Mouse (Mus musculus) ES-E14 (cell line): ENCODE data around the gene Plcd1. TPM values are rescaled to one million over a fixed set of nuclear protein-coding genes. Genes with fewer than 3 reads are reported as not detected.

Source experiments
- DNase-seq: peaks from one replicate; pipeline ENCODE4 v3.0.0-alpha.2; 2013; ENCODE audit warnings: low read depth, low spot score
- H3K27ac ChIP-seq: 2 replicates; pipeline ENCODE4 v1.5.1; 2012; ENCODE audit warnings: low read depth, mild to moderate bottlenecking, low read length, moderate library complexity, mixed read lengths; ENCODE audit not compliant: poor library complexity, insufficient read depth, severe bottlenecking
- H3K36me3 ChIP-seq: 2 replicates; pipeline ENCODE4 v1.6.1; 2012; ENCODE audit warnings: mild to moderate bottlenecking, low read length, moderate library complexity, mixed read lengths; ENCODE audit not compliant: control insufficient read depth, poor library complexity, insufficient read depth, severe bottlenecking
- H3K4me1 ChIP-seq, 2 experiments: fragments of 150-350 bp in 1 of 2; sonication (generic) in 1 of 2; 2 replicates each; pipeline ENCODE4 v1.6.1; 2012; ENCODE audit warnings: low read length in 2 of 2, mild to moderate bottlenecking in 1 of 2, mixed read lengths in 1 of 2; ENCODE audit not compliant: control insufficient read depth in 2 of 2, insufficient read depth in 2 of 2, poor library complexity in 1 of 2
- H3K4me3 ChIP-seq, 2 experiments: fragments of 150-350 bp in 1 of 2; sonication (generic) in 1 of 2; 2 replicates each; pipeline ENCODE4 v1.5.1; 2012; ENCODE audit warnings: low read length in 2 of 2, low read depth in 1 of 2, mild to moderate bottlenecking in 1 of 2, mixed read lengths in 1 of 2; ENCODE audit not compliant: insufficient read depth in 1 of 2, poor library complexity in 1 of 2, severe bottlenecking in 1 of 2
- H3K9ac ChIP-seq: 2 replicates; pipeline ENCODE4 v1.6.1; 2012; ENCODE audit warnings: low read depth, mild to moderate bottlenecking, low read length, mixed read lengths; ENCODE audit not compliant: poor library complexity, insufficient read depth, severe bottlenecking
- H3K9me3 ChIP-seq: fragments of 150-350 bp; sonication (generic); 2 replicates; pipeline ENCODE4 v1.6.1; 2012; ENCODE audit warnings: low read depth, mild to moderate bottlenecking, low read length; ENCODE audit not compliant: control insufficient read depth, insufficient read depth
- CHD2 ChIP-seq: IDR thresholded peaks from 2 replicates; pipeline ENCODE4 v1.6.1; 2014; ENCODE audit warnings: mild to moderate bottlenecking, low read depth, low read length, inconsistent platforms
- HCFC1 ChIP-seq: IDR thresholded peaks from 2 replicates; pipeline ENCODE4 v1.6.1; 2012; ENCODE audit warnings: low read length, inconsistent platforms, borderline replicate concordance; ENCODE audit not compliant: insufficient read depth
- MAFK ChIP-seq: IDR thresholded peaks from 2 replicates; pipeline ENCODE4 v1.6.1; 2014; ENCODE audit warnings: mild to moderate bottlenecking, low read depth, low read length, inconsistent platforms; ENCODE audit not compliant: insufficient read depth
- ZC3H11A ChIP-seq: IDR thresholded peaks from 2 replicates; pipeline ENCODE4 v1.6.1; 2012; ENCODE audit warnings: low read depth, mild to moderate bottlenecking, inconsistent platforms, low read length, borderline replicate concordance
- ZNF384 ChIP-seq: IDR thresholded peaks from 2 replicates; pipeline ENCODE4 v1.6.1; 2012; ENCODE audit warnings: low read depth, low read length, inconsistent platforms
- in situ Hi-C, 2 experiments: fragments of 600-800 bp; cut with MboI; formaldehyde crosslinking; loops; one replicate each; pipeline ENCODE4 v1.15.1; 2025; ENCODE audit warnings: low sequenced_read_pairs in 2 of 2, inconsistent platforms in 1 of 2; ENCODE audit not compliant: unreplicated experiment in 2 of 2
- total RNA-seq: library from RNA; depleted of rRNA; stranded (reverse); fragments of 300-350 nt; gene quantifications from 2 replicates; pipeline ENCODE4 v1.2.3, GENCODE M21; 2012

The Plcd1 gene
- total RNA-seq, 1 experiment = 13.1 TPM

DNA sequence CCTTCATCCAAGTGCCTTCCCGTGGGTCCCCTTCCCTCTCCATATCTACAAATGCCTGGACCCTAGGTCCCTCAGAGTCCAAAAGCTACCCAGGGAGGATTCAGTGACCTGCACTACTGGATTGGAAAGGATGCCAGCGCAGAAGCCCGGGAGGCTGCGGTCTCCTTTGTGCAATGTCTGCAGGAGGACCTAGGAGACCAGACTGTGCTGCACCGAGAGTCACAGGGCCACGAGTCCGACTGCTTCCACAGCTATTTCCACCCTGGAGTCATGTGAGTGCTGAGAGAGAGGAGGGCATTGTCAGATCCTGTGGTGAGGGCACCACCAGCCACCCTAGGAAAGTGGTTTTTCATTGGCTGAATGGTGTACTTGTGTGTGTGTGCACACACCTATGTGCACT lies 35.1 kb downstream of the Plcd1 start:
- Histone ChIP-seq H3K4me1 (peaks cover 3 to 39% of the 10 kb centered on the region in 2 experiments; a peak in 3 of 4 replicates), H3K9me3 (no peaks in the 10 kb centered on the region), H3K4me3 (no peak overlapping the region), H3K9ac (no peak overlapping the region), H3K27ac (no peak overlapping the region), H3K36me3 (no peaks in the 10 kb centered on the region)
- TF ChIP-seq ZNF384 (no peak), ZC3H11A (no peak), CHD2 (no peak), HCFC1 (no peak), MAFK (no peak)
- DNase-seq = no peak
- in situ Hi-C loops = no loop called here

GRCm38 (mm10) chr9:119055336-119055735 lies 38.0 kb downstream of the Plcd1 start:
- in situ Hi-C loops = no loop called here
- Histone ChIP-seq H3K36me3 (no peaks in the 10 kb centered on the region), H3K9ac (no peak overlapping the region), H3K4me1 (peaks cover 3 to 46% of the 10 kb centered on the region in 2 experiments; a peak in 3 of 4 replicates), H3K27ac (no peak overlapping the region), H3K4me3 (no peak overlapping the region), H3K9me3 (no peaks in the 10 kb centered on the region)
- no peak for DNase-seq
- TF ChIP-seq HCFC1 (no peak), MAFK (no peak), CHD2 (no peak), ZNF384 (no peak), ZC3H11A (no peak)

DNA sequence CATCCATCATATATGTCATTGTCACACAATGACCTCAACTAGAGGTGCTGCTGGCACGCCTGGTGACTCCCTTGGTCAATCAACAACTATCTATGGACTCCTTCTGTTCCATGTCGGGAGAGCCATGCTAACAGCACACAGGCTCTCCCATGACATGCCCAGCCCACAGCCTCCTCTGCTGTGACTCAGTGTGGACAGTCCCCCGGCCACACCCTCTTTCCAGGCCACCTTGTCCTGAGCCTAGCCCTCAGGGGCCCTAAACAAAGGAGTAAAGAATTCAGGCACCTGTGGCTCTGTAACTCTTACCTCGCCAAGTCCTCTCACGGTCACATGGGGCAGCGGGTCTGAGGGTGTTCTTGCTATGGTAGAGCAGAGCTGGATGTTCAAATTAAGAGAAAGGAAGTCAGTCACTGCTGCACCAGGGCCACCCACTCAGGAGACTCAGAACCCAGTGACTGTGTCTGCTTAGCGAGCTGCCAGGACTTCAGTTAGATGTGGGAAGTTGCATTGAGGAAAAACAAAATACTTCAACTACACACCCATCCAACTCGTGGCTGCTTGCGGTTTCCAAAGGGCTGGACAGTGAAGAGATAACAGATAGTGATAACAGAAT lies 39.2 kb downstream of the Plcd1 start:
- Histone ChIP-seq H3K27ac (no peak overlapping the region), H3K9ac (no peak overlapping the region), H3K9me3 (no peaks in the 10 kb centered on the region), H3K4me1 (peaks cover 3 to 46% of the 10 kb centered on the region in 2 experiments; a peak in 3 of 4 replicates), H3K4me3 (no peak overlapping the region), H3K36me3 (no peaks in the 10 kb centered on the region)
- no peak for DNase-seq
- in situ Hi-C loops = no loop called here
- no peak for TF ChIP-seq CHD2
- no peak for TF ChIP-seq ZNF384
- TF ChIP-seq HCFC1 = no peak
- TF ChIP-seq MAFK = no peak
- no peak for TF ChIP-seq ZC3H11A

DNA sequence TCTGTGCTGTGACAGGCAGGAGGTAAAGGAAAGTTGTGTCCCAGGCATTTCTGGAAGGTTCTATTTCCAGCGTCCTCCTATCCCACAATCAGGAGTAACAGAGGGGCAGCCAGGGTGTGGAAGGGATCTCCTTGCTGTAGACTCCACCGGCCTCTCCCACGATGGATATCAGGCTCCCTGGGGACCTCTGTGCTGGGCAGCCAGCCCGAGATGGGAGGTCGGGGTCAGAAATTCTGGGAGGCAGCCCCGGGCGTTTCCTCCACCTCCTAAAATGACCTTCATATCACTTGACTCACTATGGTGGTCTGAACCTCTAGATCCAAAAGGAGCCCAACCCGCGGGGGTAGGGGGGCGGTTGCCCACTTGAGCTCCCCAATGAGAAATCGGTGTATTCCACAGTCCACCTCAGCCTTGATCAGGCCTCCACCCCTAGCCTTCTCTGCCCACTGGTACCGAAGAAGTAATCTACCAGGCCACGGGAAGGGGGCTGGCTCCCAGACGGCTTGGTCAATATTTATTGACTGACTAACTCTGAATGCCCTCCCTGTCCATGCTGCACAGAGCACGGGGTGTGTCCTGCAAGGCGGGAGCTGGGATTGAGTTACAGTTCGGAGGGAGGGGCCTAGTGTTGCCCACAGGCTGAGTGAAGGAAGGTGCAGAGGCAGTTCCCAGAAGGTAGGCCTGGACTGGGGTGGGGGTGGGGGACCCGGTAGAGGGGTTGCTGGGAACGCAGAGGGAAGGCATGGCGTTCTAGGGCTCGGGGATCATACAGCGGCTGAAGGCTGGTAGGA lies 41.0 kb downstream of the Plcd1 start, which contains the start of gene Vill:
Gene Vill (plus strand): TSS at position 625 of the 791 bp plus-strand sequence.
- Histone ChIP-seq H3K36me3 (no peaks in the 10 kb centered on the region), H3K27ac (no peak within 1 kb of the TSS), H3K4me1 (peaks cover 3 to 46% of the 10 kb centered on the region in 2 experiments; a peak in 3 of 4 replicates), H3K4me3 (peak within 1 kb of the TSS; percentile 66 to 78), H3K9ac (peak within 1 kb of the TSS; percentile 81), H3K9me3 (no peaks in the 10 kb centered on the region)
- TF ChIP-seq ZNF384 (no peak), HCFC1 (no peak), MAFK (no peak), CHD2 (no peak), ZC3H11A (no peak)
- DNase-seq = peak; percentile 40
- in situ Hi-C loops = no loop called here
